In genomic region chr1:144149997-144150396, GRCm38 (mm10) we compare ENCODE assay signal across 18 mouse cellular contexts. TPM values are rescaled to one million over a fixed set of nuclear protein-coding genes. Genes with fewer than 3 reads are reported as not detected.
"Had no signal": no experiment of that assay in that cellular context is flagged by ENCODE, and none has a peak within 500 bp of the region (broad histone marks: within the 10 kb centered on the region; RNA-seq: fewer than 3 reads in every experiment).

No protein-coding gene starts in this region.

- H3K27me3 ChIP-seq: neural tube, embryonic 13.5 days; neural tube, embryonic 15.5 days; stomach, embryonic 15.5 days had no signal

- H3K4me3 ChIP-seq: neural tube, embryonic 13.5 days; neural tube, embryonic 15.5 days; stomach, embryonic 15.5 days had no signal

- DNase-seq: retina, postnatal 1 day; right cerebral cortex, adult 18-20 months; right cerebral cortex, postnatal 14 days; right cerebral cortex, postnatal 25 days; right cerebral cortex, postnatal 4 days; spleen, adult 18-20 months; thymus, adult 18-20 months; thymus, adult 2 months; thymus, postnatal 14 days; thymus, postnatal 25 days; thymus, postnatal 36 days; thymus, postnatal 4 days had no signal

- H3K4me1 ChIP-seq: neural tube, embryonic 13.5 days; stomach, embryonic 15.5 days had no signal

- H3K36me3 ChIP-seq: neural tube, embryonic 13.5 days; neural tube, embryonic 15.5 days; stomach, embryonic 15.5 days had no signal

- H3K4me2 ChIP-seq: neural tube, embryonic 13.5 days; neural tube, embryonic 15.5 days; stomach, embryonic 15.5 days had no signal

- H3K9ac ChIP-seq: neural tube, embryonic 13.5 days; neural tube, embryonic 15.5 days; stomach, embryonic 15.5 days had no signal

- H3K9me3 ChIP-seq: neural tube, embryonic 13.5 days; neural tube, embryonic 15.5 days; stomach, embryonic 15.5 days had no signal

- H3K27ac ChIP-seq: neural tube, embryonic 13.5 days; neural tube, embryonic 15.5 days; stomach, embryonic 15.5 days; stomach, postnatal 0 days had no signal

RNA-seq across cellular contexts. Expression of gene Rgs13, which starts 27.2 kb away (rescaled TPM):
- polyA plus RNA-seq: spleen, adult 2 months; testis, adult 2 months had no signal
